Mouse (Mus musculus): ENCODE data around the gene Gm8720. TPM values are rescaled to one million over a fixed set of nuclear protein-coding genes. Genes with fewer than 3 reads are reported as not detected.

Gm8720 gene
- not detected for total RNA-seq (2023)

GRCm38 (mm10) chr7:23067356-23067755 lies at the start of gene Gm8720:
Gene Gm8720 (minus strand): TSS chr7:23067456.

GRCm38 (mm10) chr7:23055240-23055639 lies 12.0 kb downstream of the Gm8720 start, which contains the start of gene Vmn1r163:
Gene Vmn1r163 (plus strand): TSS chr7:23055540.

GRCm38 (mm10) chr7:23019823-23020222 lies 47.4 kb downstream of the Gm8720 start, which contains the start of gene Gm4216:
Gene Gm4216 (minus strand): TSS chr7:23019923.

Other genes with a start within 250 kb of the Gm8720 start
- gene Vmn1r159, start 223.9 kb downstream of the Gm8720 start, total RNA-seq (2023), result not detected
- gene Vmn1r160, start 196.2 kb downstream of the Gm8720 start, total RNA-seq (2023), result not detected
- not detected for gene Gm4214, start 82.8 kb downstream of the Gm8720 start, total RNA-seq (2023)
- gene Gm4216, start 47.5 kb downstream of the Gm8720 start, total RNA-seq (2023), result not detected
- gene Vmn1r163, start 11.9 kb downstream of the Gm8720 start, total RNA-seq (2023), result not detected
- not detected for gene Gm10662, start 77.0 kb upstream of the Gm8720 start, total RNA-seq (2023)
- not detected for gene Vmn1r165, start 149.9 kb upstream of the Gm8720 start, total RNA-seq (2023)
- not detected for gene Vmn1r166, start 184.2 kb upstream of the Gm8720 start, total RNA-seq (2023)
- not detected for gene Gm6902, start 211.4 kb upstream of the Gm8720 start, total RNA-seq (2023)
- not detected for gene Nlrp4e, start 233.7 kb upstream of the Gm8720 start, total RNA-seq (2023)